Mouse (Mus musculus) ES-E14 (cell line): ENCODE results near the gene Pitpnc1. TPM values are rescaled to one million over a fixed set of nuclear protein-coding genes. Genes with fewer than 3 reads are reported as not detected.

Experiments
- DNase-seq: peaks from one replicate; pipeline ENCODE4 v3.0.0-alpha.2; 2013; ENCODE audit warnings: low read depth, low spot score
- H3K27ac ChIP-seq: 2 replicates; pipeline ENCODE4 v1.5.1; 2012; ENCODE audit warnings: low read depth, mild to moderate bottlenecking, low read length, moderate library complexity, mixed read lengths; ENCODE audit not compliant: poor library complexity, insufficient read depth, severe bottlenecking
- H3K36me3 ChIP-seq: 2 replicates; pipeline ENCODE4 v1.6.1; 2012; ENCODE audit warnings: mild to moderate bottlenecking, low read length, moderate library complexity, mixed read lengths; ENCODE audit not compliant: control insufficient read depth, poor library complexity, insufficient read depth, severe bottlenecking
- H3K4me1 ChIP-seq, 2 experiments: fragments of 150-350 bp in 1 of 2; sonication (generic) in 1 of 2; 2 replicates each; pipeline ENCODE4 v1.6.1; 2012; ENCODE audit warnings: low read length in 2 of 2, mild to moderate bottlenecking in 1 of 2, mixed read lengths in 1 of 2; ENCODE audit not compliant: control insufficient read depth in 2 of 2, insufficient read depth in 2 of 2, poor library complexity in 1 of 2
- H3K4me3 ChIP-seq, 2 experiments: fragments of 150-350 bp in 1 of 2; sonication (generic) in 1 of 2; 2 replicates each; pipeline ENCODE4 v1.5.1; 2012; ENCODE audit warnings: low read length in 2 of 2, low read depth in 1 of 2, mild to moderate bottlenecking in 1 of 2, mixed read lengths in 1 of 2; ENCODE audit not compliant: insufficient read depth in 1 of 2, poor library complexity in 1 of 2, severe bottlenecking in 1 of 2
- H3K9ac ChIP-seq: 2 replicates; pipeline ENCODE4 v1.6.1; 2012; ENCODE audit warnings: low read depth, mild to moderate bottlenecking, low read length, mixed read lengths; ENCODE audit not compliant: poor library complexity, insufficient read depth, severe bottlenecking
- H3K9me3 ChIP-seq: fragments of 150-350 bp; sonication (generic); 2 replicates; pipeline ENCODE4 v1.6.1; 2012; ENCODE audit warnings: low read depth, mild to moderate bottlenecking, low read length; ENCODE audit not compliant: control insufficient read depth, insufficient read depth
- CHD2 ChIP-seq: IDR thresholded peaks from 2 replicates; pipeline ENCODE4 v1.6.1; 2014; ENCODE audit warnings: mild to moderate bottlenecking, low read depth, low read length, inconsistent platforms
- HCFC1 ChIP-seq: IDR thresholded peaks from 2 replicates; pipeline ENCODE4 v1.6.1; 2012; ENCODE audit warnings: low read length, inconsistent platforms, borderline replicate concordance; ENCODE audit not compliant: insufficient read depth
- MAFK ChIP-seq: IDR thresholded peaks from 2 replicates; pipeline ENCODE4 v1.6.1; 2014; ENCODE audit warnings: mild to moderate bottlenecking, low read depth, low read length, inconsistent platforms; ENCODE audit not compliant: insufficient read depth
- ZC3H11A ChIP-seq: IDR thresholded peaks from 2 replicates; pipeline ENCODE4 v1.6.1; 2012; ENCODE audit warnings: low read depth, mild to moderate bottlenecking, inconsistent platforms, low read length, borderline replicate concordance
- ZNF384 ChIP-seq: IDR thresholded peaks from 2 replicates; pipeline ENCODE4 v1.6.1; 2012; ENCODE audit warnings: low read depth, low read length, inconsistent platforms
- in situ Hi-C, 2 experiments: fragments of 600-800 bp; cut with MboI; formaldehyde crosslinking; loops; one replicate each; pipeline ENCODE4 v1.15.1; 2025; ENCODE audit warnings: low sequenced_read_pairs in 2 of 2, inconsistent platforms in 1 of 2; ENCODE audit not compliant: unreplicated experiment in 2 of 2
- total RNA-seq: library from RNA; depleted of rRNA; stranded (reverse); fragments of 300-350 nt; gene quantifications from 2 replicates; pipeline ENCODE4 v1.2.3, GENCODE M21; 2012

Pitpnc1 gene
- total RNA-seq, 1 experiment, result 37.3 TPM

DNA sequence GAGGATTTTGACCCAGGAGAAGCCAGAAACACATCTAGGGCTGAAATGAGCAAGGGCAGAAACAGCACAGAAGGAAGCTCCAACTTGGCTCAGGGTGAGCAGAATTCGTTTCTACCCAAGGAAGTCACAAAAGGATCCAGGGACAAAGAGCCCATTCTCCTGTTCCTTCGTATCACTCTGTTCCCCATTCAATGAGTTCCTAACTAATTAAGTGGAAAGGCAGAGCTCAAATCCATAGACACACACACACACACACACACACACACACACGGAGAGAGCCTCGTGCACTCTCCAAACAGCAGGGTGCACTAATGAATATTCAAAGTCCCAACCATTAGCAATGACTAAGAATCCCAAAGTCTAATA, 54.0 kb downstream of the Pitpnc1 start:
- in situ Hi-C loops, result no loop called here
- H3K36me3 ChIP-seq, result no peaks in the 10 kb centered on the region
- no peak for TF ChIP-seq ZNF384
- no peak for TF ChIP-seq HCFC1
- no peak for TF ChIP-seq CHD2
- TF ChIP-seq MAFK, result no peak
- TF ChIP-seq ZC3H11A, result no peak
- H3K4me1 ChIP-seq, result peaks cover 12 to 27% of the 10 kb centered on the region in 2 experiments; a peak in 3 of 4 replicates
- peak overlapping the region; percentile 70 for H3K9ac ChIP-seq
- no peaks in the 10 kb centered on the region for H3K9me3 ChIP-seq
- H3K27ac ChIP-seq, result peak overlapping the region; percentile 47; the same call in 1 of the 2 replicates
- DNase-seq, result no peak
- peak overlapping the region; percentile 42 to 53 for H3K4me3 ChIP-seq

GRCm38 (mm10) chr11:107415901-107416560, 54.5 kb downstream of the Pitpnc1 start:
- Histone ChIP-seq H3K4me3 (0 out of 4 replicates have a peak overlapping the region, but pooled peaks of 1 of the 2 experiments have one; percentile 42), H3K9me3 (no peaks in the 10 kb centered on the region), H3K36me3 (no peaks in the 10 kb centered on the region), H3K9ac (peak overlapping the region; percentile 70), H3K4me1 (peaks cover 15 to 28% of the 10 kb centered on the region in 2 experiments; a peak in 3 of 4 replicates), H3K27ac (peak overlapping the region; percentile 47; the same call in 1 of the 2 replicates)
- no peak for TF ChIP-seq HCFC1
- TF ChIP-seq ZNF384, result no peak
- no peak for TF ChIP-seq MAFK
- no peak for TF ChIP-seq ZC3H11A
- no peak for TF ChIP-seq CHD2
- in situ Hi-C loops, result no loop called here
- no peak for DNase-seq

GRCm38 (mm10) chr11:107414996-107415747, 55.3 kb downstream of the Pitpnc1 start:
- no peak overlapping the region for H3K4me3 ChIP-seq
- peaks cover 18 to 33% of the 10 kb centered on the region in 2 experiments for H3K4me1 ChIP-seq
- TF ChIP-seq HCFC1 (no peak), ZC3H11A (no peak), MAFK (no peak), CHD2 (no peak), ZNF384 (no peak)
- in situ Hi-C loops, result no loop called here
- no peaks in the 10 kb centered on the region for H3K36me3 ChIP-seq
- no peaks in the 10 kb centered on the region for H3K9me3 ChIP-seq
- no peak for DNase-seq
- no peak overlapping the region for H3K9ac ChIP-seq
- H3K27ac ChIP-seq, result peak overlapping the region; percentile 5; the same call in 1 of the 2 replicates

- in situ Hi-C loops, result no loop called here
- H3K4me3 ChIP-seq, result peak overlapping the region; percentile 48 to 61
- H3K36me3 ChIP-seq, result no peaks in the 10 kb centered on the region
- H3K9me3 ChIP-seq, result no peaks in the 10 kb centered on the region
- no peak for TF ChIP-seq HCFC1
- TF ChIP-seq CHD2, result no peak
- TF ChIP-seq ZNF384, result no peak
- TF ChIP-seq MAFK, result no peak
- TF ChIP-seq ZC3H11A, result no peak
- peak overlapping the region; percentile 71; the same call in 1 of the 2 replicates for H3K9ac ChIP-seq
- H3K27ac ChIP-seq, result peak overlapping the region; percentile 91; the same call in 1 of the 2 replicates
- peak; percentile 77 for DNase-seq
- peaks cover 25 to 36% of the 10 kb centered on the region in 2 experiments for H3K4me1 ChIP-seq
Observed at GRCm38 (mm10) chr11:107413251-107413655, 57.2 kb downstream of the Pitpnc1 start.
